Mouse (Mus musculus): ENCODE data around the gene Timd2.
"Not testable (repeated sequence)": the region's sequence is repeated elsewhere in the genome, so short reads cannot be mapped to it uniquely, and the experiment has no call there.

Gene Timd2

GRCm38 (mm10) chr11:46706664-46707356 is at the start of gene Timd2:
TSS of gene Timd2 (minus strand) at chr11:46707061.
- no peak for DNase-seq (ENCODE audit: low spot score)

- not testable (repeated sequence) for DNase-seq (ENCODE audit: low spot score)
Measured at GRCm38 (mm10) chr11:46755714-46756113, 48.9 kb upstream of the Timd2 start.

GRCm38 (mm10) chr11:46754669-46755068 is 47.8 kb upstream of the Timd2 start:
- DNase-seq (ENCODE audit: low spot score) = no peak

GRCm38 (mm10) chr11:46753662-46754061 is 46.8 kb upstream of the Timd2 start:
- no peak for DNase-seq (ENCODE audit: low spot score)

- no peak for DNase-seq (ENCODE audit: low spot score)
Measured at GRCm38 (mm10) chr11:46747996-46748395, 41.1 kb upstream of the Timd2 start.

- DNase-seq (ENCODE audit: low spot score) = no peak
Measured at GRCm38 (mm10) chr11:46741716-46742115, 34.9 kb upstream of the Timd2 start.

GRCm38 (mm10) chr11:46740886-46741285 is 34.0 kb upstream of the Timd2 start:
- no peak for DNase-seq (ENCODE audit: low spot score)

- no peak for DNase-seq (ENCODE audit: low spot score)
Measured at GRCm38 (mm10) chr11:46739501-46739900, 32.6 kb upstream of the Timd2 start.

- DNase-seq (ENCODE audit: low spot score) = not testable (repeated sequence)
Measured at GRCm38 (mm10) chr11:46735076-46735475, 28.2 kb upstream of the Timd2 start, which contains the start of gene Havcr1. TSS of gene Havcr1 (plus strand) at chr11:46735080.

GRCm38 (mm10) chr11:46734617-46735016 is 27.8 kb upstream of the Timd2 start:
- DNase-seq (ENCODE audit: low spot score) = no peak

- no peak for DNase-seq (ENCODE audit: low spot score)
Measured at GRCm38 (mm10) chr11:46733242-46733789, 26.5 kb upstream of the Timd2 start.

GRCm38 (mm10) chr11:46731541-46732070 is 24.7 kb upstream of the Timd2 start:
- no peak for DNase-seq (ENCODE audit: low spot score)

- no peak for DNase-seq (ENCODE audit: low spot score)
Measured at GRCm38 (mm10) chr11:46698830-46699229, 8.0 kb downstream of the Timd2 start.

- DNase-seq (ENCODE audit: low spot score) = no peak
Measured at GRCm38 (mm10) chr11:46698278-46698655, 8.6 kb downstream of the Timd2 start.

- DNase-seq (ENCODE audit: low spot score) = no peak
Measured at GRCm38 (mm10) chr11:46697433-46698277, 9.2 kb downstream of the Timd2 start.

- not testable (repeated sequence) for DNase-seq (ENCODE audit: low spot score)
Measured at GRCm38 (mm10) chr11:46695849-46696248, 11.0 kb downstream of the Timd2 start.

GRCm38 (mm10) chr11:46690136-46690535 is 16.7 kb downstream of the Timd2 start:
- DNase-seq (ENCODE audit: low spot score) = no peak

- DNase-seq (ENCODE audit: low spot score) = no peak
Measured at GRCm38 (mm10) chr11:46683723-46684122, 23.1 kb downstream of the Timd2 start.

- no peak for DNase-seq (ENCODE audit: low spot score)
Measured at GRCm38 (mm10) chr11:46682842-46683241, 24.0 kb downstream of the Timd2 start.

GRCm38 (mm10) chr11:46667938-46668337 is 38.9 kb downstream of the Timd2 start:
- no peak for DNase-seq (ENCODE audit: low spot score)

- no peak for DNase-seq (ENCODE audit: low spot score)
Measured at GRCm38 (mm10) chr11:46667105-46667504, 39.8 kb downstream of the Timd2 start.
